Mouse (Mus musculus) MEL (cell line): Measurements from ENCODE around the gene Rgs11. TPM values are rescaled to one million over a fixed set of nuclear protein-coding genes. Genes with fewer than 3 reads are reported as not detected.

Experiments used
- DNase-seq: peaks from one replicate; pipeline ENCODE4 v3.0.0; 2011; ENCODE audit warnings: low read depth, low spot score
- H3K27ac ChIP-seq: 2 replicates; pipeline ENCODE4 v1.5.1; 2012; ENCODE audit warnings: low read depth, mild to moderate bottlenecking, control low read depth, low read length, moderate library complexity; ENCODE audit not compliant: control insufficient read depth
- H3K27me3 ChIP-seq, 2 experiments: fragments of 150-350 bp in 1 of 2; sonication (generic) in 1 of 2; 2 replicates each; pipeline ENCODE4 v1.6.1; 2012; ENCODE audit warnings: low read length in 2 of 2, mild to moderate bottlenecking in 2 of 2, improper control_type of control experiment in 1 of 2, moderate library complexity in 1 of 2; ENCODE audit not compliant: insufficient read depth in 2 of 2, control insufficient read depth in 1 of 2
- H3K36me3 ChIP-seq, 2 experiments: 2 replicates each; pipeline ENCODE4 v1.6.1; 2012 to 2014; ENCODE audit warnings: low read length in 2 of 2, improper control_type of control experiment in 1 of 2, inconsistent platforms in 1 of 2, mild to moderate bottlenecking in 1 of 2; ENCODE audit not compliant: insufficient read depth in 2 of 2, control insufficient read depth in 1 of 2
- H3K4me1 ChIP-seq, 2 experiments: fragments of 150-350 bp in 1 of 2; sonication (generic) in 1 of 2; 2 replicates each; pipeline ENCODE4 v1.6.1; 2012; ENCODE audit warnings: low read length in 2 of 2, improper control_type of control experiment in 1 of 2, mild to moderate bottlenecking in 1 of 2; ENCODE audit not compliant: insufficient read depth in 2 of 2, control insufficient read depth in 1 of 2
- H3K4me3 ChIP-seq, 2 experiments: fragments of 150-350 bp in 1 of 2; sonication (generic) in 1 of 2; 2 replicates each; pipeline ENCODE4 v1.5.1; 2012; ENCODE audit warnings: low read depth in 2 of 2, low read length in 2 of 2, mild to moderate bottlenecking in 2 of 2, moderate library complexity in 2 of 2, control low read depth in 1 of 2, improper control_type of control experiment in 1 of 2; ENCODE audit not compliant: control insufficient read depth in 1 of 2, insufficient read depth in 1 of 2
- H3K79me2 ChIP-seq: 2 replicates; pipeline ENCODE4 v1.6.1; 2012; ENCODE audit warnings: mild to moderate bottlenecking, low read length, moderate library complexity; ENCODE audit not compliant: control insufficient read depth, poor library complexity, insufficient read depth
- H3K9ac ChIP-seq: 2 replicates; pipeline ENCODE4 v1.6.1; 2012; ENCODE audit warnings: low read depth, mild to moderate bottlenecking, control low read depth, low read length, moderate library complexity; ENCODE audit not compliant: control insufficient read depth, poor library complexity, severe bottlenecking
- H3K9me3 ChIP-seq: fragments of 150-350 bp; sonication (generic); replicated peaks from 2 replicates; pipeline ENCODE4 v1.6.1; 2012; ENCODE audit warnings: mild to moderate bottlenecking, low read length, improper control_type of control experiment, moderate library complexity; ENCODE audit not compliant: insufficient read depth
- CHD1 ChIP-seq: IDR thresholded peaks from 2 replicates; pipeline ENCODE4 v1.6.1; 2012; ENCODE audit warnings: low read depth, mild to moderate bottlenecking, inconsistent platforms, low read length, improper control_type of control experiment
- CHD2 ChIP-seq: IDR thresholded peaks from 2 replicates; pipeline ENCODE4 v1.6.1; 2011; ENCODE audit warnings: low read length, improper control_type of control experiment
- CTCF ChIP-seq, 3 experiments: IDR thresholded peaks in 2 of 3; conservative IDR thresholded peaks in 1 of 3; 2 replicates each; pipeline ENCODE4 v1.5.1; 2011 to 2012; ENCODE audit warnings: low read length in 3 of 3, low read depth in 2 of 3, mild to moderate bottlenecking in 2 of 3, improper control_type of control experiment in 1 of 3, inconsistent platforms in 1 of 3, mixed read lengths in 1 of 3, moderate library complexity in 1 of 3; ENCODE audit not compliant: control insufficient read depth in 1 of 3, insufficient read depth in 1 of 3, poor library complexity in 1 of 3, severe bottlenecking in 1 of 3
- E2F4 ChIP-seq: IDR thresholded peaks from 2 replicates; pipeline ENCODE4 v1.6.1; 2011; ENCODE audit warnings: low read depth, low read length, improper control_type of control experiment, borderline replicate concordance
- EP300 ChIP-seq, 2 experiments: IDR thresholded peaks; 2 replicates each; pipeline ENCODE4 v1.6.1; 2011; ENCODE audit warnings: improper control_type of control experiment in 2 of 2, low read length in 2 of 2, low read depth in 1 of 2, mild to moderate bottlenecking in 1 of 2
- GABPA ChIP-seq: IDR thresholded peaks from 2 replicates; pipeline ENCODE4 v1.6.1; 2012; ENCODE audit warnings: low read depth, mild to moderate bottlenecking, inconsistent platforms, low read length, improper control_type of control experiment, moderate library complexity
- GATA1 ChIP-seq: IDR thresholded peaks from 2 replicates; pipeline ENCODE4 v1.6.1; 2011; ENCODE audit warnings: low read depth, low read length, improper control_type of control experiment
- HCFC1 ChIP-seq: IDR thresholded peaks from 2 replicates; pipeline ENCODE4 v1.6.1; 2012; ENCODE audit warnings: low read depth, mild to moderate bottlenecking, inconsistent platforms, low read length, improper control_type of control experiment, moderate library complexity
- JUND ChIP-seq: IDR thresholded peaks from 2 replicates; pipeline ENCODE4 v1.6.1; 2011; ENCODE audit warnings: low read depth, mild to moderate bottlenecking, improper control_type of control experiment, low read length
- KAT2A ChIP-seq: conservative IDR thresholded peaks from 2 replicates; pipeline ENCODE4 v1.6.1; 2012; ENCODE audit warnings: low read depth, low read length, improper control_type of control experiment, inconsistent platforms
- MAFK ChIP-seq: IDR thresholded peaks from 2 replicates; pipeline ENCODE4 v1.6.1; 2011; ENCODE audit warnings: low read depth, mild to moderate bottlenecking, low read length, improper control_type of control experiment, borderline replicate concordance
- MXI1 ChIP-seq: IDR thresholded peaks from 2 replicates; pipeline ENCODE4 v1.6.1; 2011; ENCODE audit warnings: mild to moderate bottlenecking, low read depth, low read length, improper control_type of control experiment
- MYC ChIP-seq: IDR thresholded peaks from 2 replicates; pipeline ENCODE4 v1.6.1; 2011; ENCODE audit warnings: low read depth, mild to moderate bottlenecking, low read length, improper control_type of control experiment, moderate library complexity
- NELFE ChIP-seq: IDR thresholded peaks from 2 replicates; pipeline ENCODE4 v1.6.1; 2011; ENCODE audit warnings: low read depth, low read length, improper control_type of control experiment
- POLR2A ChIP-seq, 2 experiments: IDR thresholded peaks; 2 replicates each; pipeline ENCODE4 v1.6.1; 2011 to 2012; ENCODE audit warnings: low read length in 2 of 2, mild to moderate bottlenecking in 2 of 2, control low read depth in 1 of 2, improper control_type of control experiment in 1 of 2, low read depth in 1 of 2, moderate library complexity in 1 of 2; ENCODE audit not compliant: control insufficient read depth in 1 of 2, insufficient read depth in 1 of 2, poor library complexity in 1 of 2
- POLR2AphosphoS2 ChIP-seq: IDR thresholded peaks from 2 replicates; pipeline ENCODE4 v1.6.1; 2011; ENCODE audit warnings: low read length, improper control_type of control experiment
- POLR2AphosphoS5 ChIP-seq: IDR thresholded peaks from 2 replicates; pipeline ENCODE4 v1.6.1; 2012; ENCODE audit warnings: low read depth, borderline replicate concordance, mild to moderate bottlenecking, inconsistent platforms, low read length, moderate library complexity, mixed read lengths
- SIN3A ChIP-seq: IDR thresholded peaks from 2 replicates; pipeline ENCODE4 v1.6.1; 2012; ENCODE audit warnings: low read length, improper control_type of control experiment, inconsistent platforms
- UBTF ChIP-seq: IDR thresholded peaks from 2 replicates; pipeline ENCODE4 v1.6.1; 2012; ENCODE audit warnings: low read depth, mild to moderate bottlenecking, inconsistent platforms, low read length, improper control_type of control experiment, moderate library complexity, borderline replicate concordance; ENCODE audit not compliant: insufficient read depth
- USF1 ChIP-seq: IDR thresholded peaks from 2 replicates; pipeline ENCODE4 v1.6.1; 2014; ENCODE audit warnings: low read depth, mild to moderate bottlenecking, inconsistent platforms, low read length, improper control_type of control experiment, moderate library complexity
- ZC3H11A ChIP-seq: IDR thresholded peaks from 2 replicates; pipeline ENCODE4 v1.6.1; 2012; ENCODE audit warnings: low read depth, mild to moderate bottlenecking, inconsistent platforms, low read length, improper control_type of control experiment
- ZNF384 ChIP-seq: IDR thresholded peaks from 2 replicates; pipeline ENCODE4 v1.6.1; 2012; ENCODE audit warnings: low read depth, mild to moderate bottlenecking, inconsistent platforms, low read length, improper control_type of control experiment
- polyA plus RNA-seq, 2 experiments: library from polyadenylated mRNA; stranded (reverse) in 1 of 2; unstranded in 1 of 2; fragments of >175 nt in 1 of 2; fragments of >200 nt in 1 of 2; gene quantifications; 2 replicates each; pipeline versions ENCODE4 v1.2.1 to v1.2.4; 2012; ENCODE audit warnings: low replicate concordance in 2 of 2, low read depth in 1 of 2; ENCODE audit not compliant: insufficient read length in 2 of 2, insufficient read depth in 1 of 2, missing spikeins in 1 of 2
- total RNA-seq: library from RNA; depleted of rRNA; stranded (reverse); fragments of 300-350 nt; gene quantifications from 2 replicates; pipeline ENCODE4 v1.2.3, GENCODE M21; 2012

Gene Rgs11
- total and polyA plus RNA-seq, 3 experiments, result 11.4 to 32.6 TPM; not detected in 1

- H3K4me1 ChIP-seq, result peaks cover 13 to 32% of the 10 kb centered on the region in 2 experiments
- no peak for TF ChIP-seq USF1
- TF ChIP-seq UBTF, result no peak
- no peak for TF ChIP-seq JUND
- TF ChIP-seq MXI1, result peak; percentile 25; the same call in 1 of the 2 replicates
- peak; percentile 12; the same call in 1 of the 2 replicates for TF ChIP-seq HCFC1
- TF ChIP-seq SIN3A, result peak; percentile 39; the same call in 1 of the 2 replicates
- no peak for TF ChIP-seq MAFK
- TF ChIP-seq GABPA, result no peak
- TF ChIP-seq ZC3H11A, result no peak
- TF ChIP-seq EP300 (IDR thresholded peaks at IDR 0.05; ENCODE audit: low read depth in 1 of 2, low read length in 2 of 2), result 0 out of 4 replicates have a peak, but pooled peaks of 1 of the 2 experiments have one; percentile 5
- no peak for TF ChIP-seq POLR2AphosphoS2
- no peak for TF ChIP-seq POLR2A (IDR thresholded peaks at IDR 0.05; ENCODE audit: control insufficient read depth in 1 of 2, insufficient read depth in 1 of 2, low read depth in 1 of 2, low read length in 2 of 2, poor library complexity in 1 of 2)
- no peak for TF ChIP-seq NELFE
- 0 out of 2 replicates have a peak, but pooled peaks have one; percentile 38 for TF ChIP-seq MYC
- TF ChIP-seq ZNF384, result 0 out of 2 replicates have a peak, but pooled peaks have one; percentile 18
- TF ChIP-seq POLR2AphosphoS5, result no peak
- no peak for TF ChIP-seq CHD1
- no peak for TF ChIP-seq CTCF (IDR thresholded peaks at IDR 0.05 in 2 of 3, conservative IDR thresholded peaks at IDR 0.05 in 1 of 3; ENCODE audit: control insufficient read depth in 1 of 3, insufficient read depth in 1 of 3, low read depth in 2 of 3, low read length in 3 of 3, poor library complexity in 1 of 3, severe bottlenecking in 1 of 3)
- no peak for TF ChIP-seq KAT2A
- peak; percentile 40; the same call in 1 of the 2 replicates for TF ChIP-seq GATA1
- no peak for TF ChIP-seq E2F4
- no peak for TF ChIP-seq CHD2
- peak overlapping the region; percentile 47 for H3K9ac ChIP-seq
- peak overlapping the region; percentile 39 to 76 for H3K4me3 ChIP-seq
- peaks cover 0 to 22% of the 10 kb centered on the region in 2 experiments; a peak in 2 of 4 replicates for H3K36me3 ChIP-seq
- peak overlapping the region; percentile 64 for H3K27ac ChIP-seq
- no peaks in the 10 kb centered on the region for H3K27me3 ChIP-seq
- no peaks in the 10 kb centered on the region for H3K79me2 ChIP-seq
- H3K9me3 ChIP-seq, result no peaks in the 10 kb centered on the region
- DNase-seq, result peak; percentile 72
Measured at GRCm38 (mm10) chr17:26235077-26235815, 32.5 kb downstream of the Rgs11 start.
